Mouse (Mus musculus): Measurements from ENCODE around the gene Olfr1322. TPM values are rescaled to one million over a fixed set of nuclear protein-coding genes. Genes with fewer than 3 reads are reported as not detected.

Gene Olfr1322
- not detected in 2 replicates for polyA plus RNA-seq (2015; fragmentation: Nextera tagmentation; extraction: Ambion mirVana)

- no peak for DNase-seq (ENCODE audit: low spot score)
These were observed at the start of gene Olfr1322 for GRCm38 (mm10) chrX:49891383-49891782. Gene Olfr1322, minus strand, starts transcription at chrX:49891483.

GRCm38 (mm10) chrX:49877651-49878349 lies 13.5 kb downstream of the Olfr1322 start:
- Histone ChIP-seq H3K9ac (ENCODE audit: low read depth, low read length) (no peak overlapping the region), H3K4me3 (replicated peaks; ENCODE audit: low read depth, low read length) (no peak overlapping the region), H3K27me3 (ENCODE audit: insufficient read depth, low read length) (no peaks in the 10 kb centered on the region), H3K4me1 (replicated peaks; ENCODE audit: insufficient read depth, low read length) (no peaks in the 10 kb centered on the region), H3K9me3 (replicated peaks; ENCODE audit: low read length) (no peaks in the 10 kb centered on the region), H3K4me2 (ENCODE audit: low read length) (no peak overlapping the region), H3K36me3 (ENCODE audit: insufficient read depth, low read length) (no peaks in the 10 kb centered on the region), H3K27ac (no peak overlapping the region)
- ATAC-seq (replicated peaks; ENCODE audit: low FRiP score, low read depth) (no peak), DNase-seq (ENCODE audit: low spot score) (no peak)
- no peak for TF ChIP-seq CTCF (IDR thresholded peaks at IDR 0.05; ENCODE audit: low read depth)
- WGBS = 60% methylated on average over 4 of the region's 4 CpGs

More at GRCm38 (mm10) chrX:49891383-49891782, at the start of gene Olfr1322:
- Histone ChIP-seq H3K36me3 (ENCODE audit: insufficient read depth, low read length) (no peaks in the 10 kb centered on the region), H3K27ac (no peak within 1 kb of the TSS), H3K4me2 (ENCODE audit: low read length) (no peak within 1 kb of the TSS), H3K27me3 (ENCODE audit: insufficient read depth, low read length) (no peaks in the 10 kb centered on the region), H3K4me3 (replicated peaks; ENCODE audit: low read depth, low read length) (no peak within 1 kb of the TSS), H3K9ac (ENCODE audit: low read depth, low read length) (no peak within 1 kb of the TSS), H3K9me3 (replicated peaks; ENCODE audit: low read length) (no peaks in the 10 kb centered on the region), H3K4me1 (replicated peaks; ENCODE audit: insufficient read depth, low read length) (no peaks in the 10 kb centered on the region)
- no peak for ATAC-seq (replicated peaks; ENCODE audit: low FRiP score, low read depth)
- no peak for TF ChIP-seq CTCF (IDR thresholded peaks at IDR 0.05; ENCODE audit: low read depth)
- 68% methylated on average over 2 of the region's 2 CpGs for WGBS

Other genes starting within 250 kb of the Olfr1322 start
- gene Olfr1320, start 219.2 kb downstream of the Olfr1322 start, polyA plus RNA-seq (2015; fragmentation: Nextera tagmentation; extraction: Ambion mirVana) = not detected in 2 replicates
- gene Olfr1321, start 156.4 kb downstream of the Olfr1322 start, polyA plus RNA-seq (2015; fragmentation: Nextera tagmentation; extraction: Ambion mirVana) = not detected in 2 replicates
- 2.7 and 2.9 TPM in 2 replicates for gene Igsf1, start 93.7 kb downstream of the Olfr1322 start, polyA plus RNA-seq (2015; fragmentation: Nextera tagmentation; extraction: Ambion mirVana)
- not detected in 2 replicates for gene Olfr1323, start 127.9 kb upstream of the Olfr1322 start, polyA plus RNA-seq (2015; fragmentation: Nextera tagmentation; extraction: Ambion mirVana)

Data from kidney, postnatal 0 days (tissue).